Mouse (Mus musculus) heart, embryonic 11.5 days (tissue): ENCODE measurements around the gene BC107364. TPM values are rescaled to one million over a fixed set of nuclear protein-coding genes. Genes with fewer than 3 reads are reported as not detected.
"Not testable (repeated sequence)": the region's sequence is repeated elsewhere in the genome, so short reads cannot be mapped to it uniquely, and the experiment has no call there.

Experiments
- ATAC-seq: fragments of 200-750 bp; cut with Nextera tagmentation; replicated peaks from 2 replicates; pipeline ENCODE4 v1.8.0; 2017; ENCODE audit warnings: moderate library complexity; ENCODE audit not compliant: insufficient number of reproducible peaks, low FRiP score, low TSS enrichment
- H3K27ac ChIP-seq: fragments of 300-500 bp; sonication (generic); 2 replicates; pipeline ENCODE4 v1.5.1; 2014; ENCODE audit warnings: mild to moderate bottlenecking, low read depth, low read length
- H3K27me3 ChIP-seq: fragments of 300-500 bp; sonication (generic); 2 replicates; pipeline ENCODE4 v1.6.1; 2014; ENCODE audit warnings: mild to moderate bottlenecking, low read length, mixed read lengths; ENCODE audit not compliant: control insufficient read depth, insufficient read depth
- H3K36me3 ChIP-seq: fragments of 300-500 bp; sonication (generic); 2 replicates; pipeline ENCODE4 v1.6.1; 2014; ENCODE audit warnings: mild to moderate bottlenecking, low read length, moderate library complexity, mixed read lengths; ENCODE audit not compliant: control insufficient read depth, insufficient read depth
- H3K4me1 ChIP-seq: fragments of 300-500 bp; sonication (generic); 2 replicates; pipeline ENCODE4 v1.6.1; 2014; ENCODE audit warnings: low read length; ENCODE audit not compliant: control insufficient read depth, insufficient read depth
- H3K4me2 ChIP-seq: fragments of 300-500 bp; sonication (generic); 2 replicates; pipeline ENCODE4 v1.6.1; 2014; ENCODE audit warnings: mild to moderate bottlenecking, moderate library complexity
- H3K4me3 ChIP-seq: fragments of 300-500 bp; sonication (generic); 2 replicates; pipeline ENCODE4 v1.5.1; 2014; ENCODE audit warnings: low read depth, low read length
- H3K9ac ChIP-seq: fragments of 300-500 bp; sonication (generic); 2 replicates; pipeline ENCODE4 v1.6.1; 2014; ENCODE audit warnings: mild to moderate bottlenecking, low read depth, low read length, moderate library complexity
- H3K9me3 ChIP-seq: fragments of 300-500 bp; sonication (generic); replicated peaks from 2 replicates; pipeline ENCODE4 v1.6.1; 2016; ENCODE audit warnings: low read length; ENCODE audit not compliant: control insufficient read depth
- WGBS: fragments of 180-500 bp; shearing (Covaris S2); extraction: QIAGEN DNeasy Blood & Tissue Kit; methylation state at CpG from one replicate; pipeline ENCODE4 v1.1.7; 2014; ENCODE audit not compliant: insufficient replicate concordance; 5-methylcytosine and 5-hydroxymethylcytosine counted together
- polyA plus RNA-seq: library from polyadenylated mRNA; unstranded; fragments of >200 nt; fragmentation: Nextera tagmentation; extraction: Ambion mirVana; gene quantifications from 2 replicates; pipeline ENCODE4 v1.2.1, GENCODE M21; 2014

The BC107364 gene
- polyA plus RNA-seq, 1 experiment from 2014 or later: 0.43 TPM

- H3K36me3 ChIP-seq: no peaks in the 10 kb centered on the region
- H3K4me1 ChIP-seq: 0 out of 2 replicates have a peak, but pooled peaks cover 5% of the 10 kb centered on the region
- H3K27ac ChIP-seq: no peak overlapping the region
- 6% methylated on average over 4 of the region's 4 CpGs for WGBS
- no peak for ATAC-seq
- peaks cover 5% of the 10 kb centered on the region; the same call in 1 of the 2 replicates for H3K27me3 ChIP-seq
- H3K4me2 ChIP-seq: peak overlapping the region; percentile 64
- peak overlapping the region; percentile 28 for H3K4me3 ChIP-seq
- no peaks in the 10 kb centered on the region for H3K9me3 ChIP-seq
- peak overlapping the region; percentile 36; the same call in 1 of the 2 replicates for H3K9ac ChIP-seq
Observed at GRCm38 (mm10) chr3:96427311-96427710, 24.8 kb downstream of the BC107364 start.

GRCm38 (mm10) chr3:96426268-96426667 is 25.8 kb downstream of the BC107364 start:
- H3K4me1 ChIP-seq: 0 out of 2 replicates have a peak, but pooled peaks cover 5% of the 10 kb centered on the region

GRCm38 (mm10) chr3:96424447-96424846 is 27.7 kb downstream of the BC107364 start:
- ATAC-seq, H3K9ac ChIP-seq, H3K9me3 ChIP-seq, H3K4me2 ChIP-seq, H3K4me1 ChIP-seq, H3K27ac ChIP-seq, H3K27me3 ChIP-seq, H3K36me3 ChIP-seq, H3K4me3 ChIP-seq: not testable (repeated sequence)
- 20% methylated on average over 4 of the region's 4 CpGs for WGBS

More at GRCm38 (mm10) chr3:96426268-96426667, 25.8 kb downstream of the BC107364 start:
- Histone ChIP-seq H3K9ac (no peak overlapping the region), H3K4me3 (no peak overlapping the region), H3K27ac (no peak overlapping the region), H3K27me3 (peaks cover 7% of the 10 kb centered on the region; the same call in 1 of the 2 replicates), H3K4me2 (no peak overlapping the region), H3K36me3 (no peaks in the 10 kb centered on the region), H3K9me3 (no peaks in the 10 kb centered on the region)
- no peak for ATAC-seq
- 76% methylated on average over 4 of the region's 4 CpGs for WGBS

GRCm38 (mm10) chr3:96423889-96424288 is 28.2 kb downstream of the BC107364 start:
- H3K4me2 ChIP-seq: no peak overlapping the region

GRCm38 (mm10) chr3:96420796-96421195 is 31.3 kb downstream of the BC107364 start:
- ATAC-seq: no peak
- 56% methylated on average over 3 of the region's 3 CpGs for WGBS
- Histone ChIP-seq H3K4me2 (no peak overlapping the region), H3K36me3 (no peaks in the 10 kb centered on the region), H3K4me3 (no peak overlapping the region), H3K27me3 (peaks cover 4% of the 10 kb centered on the region; the same call in 1 of the 2 replicates), H3K4me1 (no peaks in the 10 kb centered on the region), H3K27ac (no peak overlapping the region), H3K9me3 (no peaks in the 10 kb centered on the region), H3K9ac (no peak overlapping the region)

More at GRCm38 (mm10) chr3:96423889-96424288, 28.2 kb downstream of the BC107364 start:
- no peak overlapping the region for H3K9ac ChIP-seq
- H3K36me3 ChIP-seq: no peaks in the 10 kb centered on the region
- H3K27ac ChIP-seq: no peak overlapping the region
- no peak overlapping the region for H3K4me3 ChIP-seq
- peaks cover 4% of the 10 kb centered on the region; the same call in 1 of the 2 replicates for H3K27me3 ChIP-seq
- whole genome bisulfite sequencing: 12% methylated on average over 9 of the region's 9 CpGs
- 0 out of 2 replicates have a peak, but pooled peaks cover 5% of the 10 kb centered on the region for H3K4me1 ChIP-seq
- no peaks in the 10 kb centered on the region for H3K9me3 ChIP-seq
- ATAC-seq: no peak

GRCm38 (mm10) chr3:96418902-96419301 is 33.2 kb downstream of the BC107364 start:
- not testable (repeated sequence) for H3K27ac ChIP-seq, H3K4me1 ChIP-seq, ATAC-seq, H3K4me3 ChIP-seq, H3K9ac ChIP-seq, H3K9me3 ChIP-seq, H3K4me2 ChIP-seq, H3K27me3 ChIP-seq, H3K36me3 ChIP-seq
- 67% methylated on average over 5 of the region's 5 CpGs for WGBS

GRCm38 (mm10) chr3:96417850-96418815 is 34.0 kb downstream of the BC107364 start:
- Histone ChIP-seq H3K4me3 (no peak overlapping the region), H3K27me3 (peaks cover 4% of the 10 kb centered on the region; the same call in 1 of the 2 replicates), H3K9me3 (no peaks in the 10 kb centered on the region), H3K9ac (no peak overlapping the region), H3K36me3 (no peaks in the 10 kb centered on the region), H3K27ac (no peak overlapping the region), H3K4me1 (no peaks in the 10 kb centered on the region), H3K4me2 (no peak overlapping the region)
- ATAC-seq: no peak
- 70% methylated on average over 7 of the region's 7 CpGs for WGBS

GRCm38 (mm10) chr3:96416595-96416994 is 35.5 kb downstream of the BC107364 start:
- no peaks in the 10 kb centered on the region for H3K27me3 ChIP-seq
- no peak overlapping the region for H3K9ac ChIP-seq
- H3K4me3 ChIP-seq: no peak overlapping the region
- H3K4me2 ChIP-seq: no peak overlapping the region
- no peak for ATAC-seq
- no peak overlapping the region for H3K27ac ChIP-seq
- 93% methylated on average over 6 of the region's 6 CpGs for WGBS
- no peaks in the 10 kb centered on the region for H3K9me3 ChIP-seq
- H3K36me3 ChIP-seq: no peaks in the 10 kb centered on the region
- no peaks in the 10 kb centered on the region for H3K4me1 ChIP-seq
